Mouse (Mus musculus): ENCODE results near the gene Rngtt.

- no peak for TF ChIP-seq CTCF (conservative IDR thresholded peaks at IDR 0.05; ENCODE audit: insufficient read depth, insufficient read length, low read depth, low read length)
- TF ChIP-seq POLR2A (IDR thresholded peaks at IDR 0.05; ENCODE audit: low read depth, low read length): no peak
Measured at GRCm38 (mm10) chr4:33414781-33415180, 104.7 kb downstream of the Rngtt start.

Data from kidney, adult 2 months (tissue).